In genomic region chr17:75495213-75495612, GRCm38 (mm10) we compare ENCODE assay signal across 23 mouse cellular contexts. TPM values are rescaled to one million over a fixed set of nuclear protein-coding genes. Genes with fewer than 3 reads are reported as not detected.
DNase-seq lines count a peak whose midpoint lies in the region; ATAC-seq and TF ChIP-seq lines count a peak whose summit lies in the region.
"Had no signal": no experiment of that assay in that cellular context is flagged by ENCODE, and none has a peak within 500 bp of the region (broad histone marks: within the 10 kb centered on the region; RNA-seq: fewer than 3 reads in every experiment).

No protein-coding gene starts in this region.

- in situ Hi-C loops in CH12.LX (cut with MboI; ENCODE audit: low pct_ligation_motif_present, low pct_unique_long_range_greater_than_20kb, low sequenced_read_pairs), result no loop called here

- H3K9ac ChIP-seq in lung, embryonic 16.5 days (ENCODE audit: low read length), result no peak overlapping the region
- no peak overlapping the region for H3K9ac ChIP-seq in lung, postnatal 0 days (replicated peaks; ENCODE audit: low read depth)
- no peak overlapping the region for H3K9ac ChIP-seq in CH12.LX (ENCODE audit: insufficient read depth, low read depth)

- no peaks in the 10 kb centered on the region for H3K36me3 ChIP-seq in lung, embryonic 16.5 days (ENCODE audit: control insufficient read depth, insufficient read depth, low read length)
- no peaks in the 10 kb centered on the region for H3K36me3 ChIP-seq in lung, postnatal 0 days (ENCODE audit: insufficient read depth, low read length)
- peaks cover 60 to 86% of the 10 kb centered on the region in 2 experiments for H3K36me3 ChIP-seq in CH12.LX (replicated peaks in 1 of 2; ENCODE audit: control insufficient read depth in 1 of 2, insufficient read depth in 1 of 2, low read length in 1 of 2)
- H3K36me3 ChIP-seq: G1E had no signal

- H3K9me3 ChIP-seq in lung, embryonic 16.5 days (ENCODE audit: control insufficient read depth, low read length), result no peaks in the 10 kb centered on the region
- H3K9me3 ChIP-seq in lung, postnatal 0 days (ENCODE audit: low read length), result no peaks in the 10 kb centered on the region
- no peaks in the 10 kb centered on the region for H3K9me3 ChIP-seq in CH12.LX (replicated peaks; ENCODE audit: low read length)

- dilution Hi-C loops in CH12.LX (cut with MboI; ENCODE audit: extremely low pct_ligation_motif_present, extremely low pct_unique_long_range_greater_than_20kb, low sequenced_read_pairs), result no loop called here

- 48% methylated on average over 4 of the region's 4 CpGs for WGBS in lung, embryonic 16.5 days
- 51% methylated on average over 4 of the region's 4 CpGs for WGBS in lung, postnatal 0 days

- H3K27me3 ChIP-seq in lung, embryonic 16.5 days (ENCODE audit: control insufficient read depth, insufficient read depth, low read depth, low read length), result no peaks in the 10 kb centered on the region
- H3K27me3 ChIP-seq in lung, postnatal 0 days (replicated peaks; ENCODE audit: insufficient read depth, low read length), result no peaks in the 10 kb centered on the region
- H3K27me3 ChIP-seq in CH12.LX (replicated peaks), result no peaks in the 10 kb centered on the region
- H3K27me3 ChIP-seq: Patski had no signal

- TF ChIP-seq CTCF in lung, postnatal 0 days (IDR thresholded peaks at IDR 0.05), result no peak
- no peak for TF ChIP-seq CTCF in CH12.LX (conservative IDR thresholded peaks at IDR 0.05 in 1 of 2, IDR thresholded peaks at IDR 0.05 in 1 of 2; ENCODE audit: low read depth in 2 of 2, low read length in 2 of 2)

- peak; percentile 64 for ATAC-seq in lung, embryonic 16.5 days (ENCODE audit: low read depth)
- ATAC-seq in lung, postnatal 0 days, result peak; percentile 54; the same call in 1 of the 2 replicates
- no peak for ATAC-seq in inflammation-experienced regulatory T-cells, adult 6 months
- ATAC-seq: activated CD4-positive, CD25-positive, alpha-beta regulatory T cell, adult 4 months; CD4-positive, CD25-positive, alpha-beta regulatory T cell, adult 4 months; Patski had no signal

- intact Hi-C loops in heart, postnatal 10 days (cut with DNase I), result loop anchor here (2.0 kb wide), 1 partner anchor 38 kb away; no protein-coding TSS in a partner anchor

- no peak overlapping the region for H3K4me3 ChIP-seq in lung, embryonic 16.5 days (ENCODE audit: low read length)
- no peak overlapping the region for H3K4me3 ChIP-seq in lung, postnatal 0 days (ENCODE audit: low read depth, low read length)
- H3K4me3 ChIP-seq in CH12.LX (replicated peaks in 1 of 3; ENCODE audit: low read depth in 2 of 3, low read length in 2 of 3, poor library complexity in 1 of 3), result no peak overlapping the region

- no peak for TF ChIP-seq EP300 in lung, postnatal 0 days (IDR thresholded peaks at IDR 0.05)
- TF ChIP-seq EP300 in CH12.LX (IDR thresholded peaks at IDR 0.05; ENCODE audit: low read length), result no peak

- H3K4me1 ChIP-seq in lung, embryonic 16.5 days (replicated peaks; ENCODE audit: control insufficient read depth, insufficient read depth, low read length), result no peaks in the 10 kb centered on the region
- no peaks in the 10 kb centered on the region for H3K4me1 ChIP-seq in lung, postnatal 0 days (ENCODE audit: insufficient read depth, low read depth, low read length)
- peaks cover 8 to 32% of the 10 kb centered on the region in 2 experiments for H3K4me1 ChIP-seq in CH12.LX (ENCODE audit: control insufficient read depth in 1 of 2, insufficient read depth in 2 of 2)

- peaks cover 14% of the 10 kb centered on the region for H3K79me2 ChIP-seq in CH12.LX (replicated peaks; ENCODE audit: control insufficient read depth, extremely low read depth, insufficient read depth, poor library complexity, severe bottlenecking)

- H3K27ac ChIP-seq in lung, embryonic 16.5 days (ENCODE audit: low read length), result no peak overlapping the region
- no peak overlapping the region for H3K27ac ChIP-seq in lung, postnatal 0 days (ENCODE audit: low read length)
- H3K27ac ChIP-seq in CH12.LX (ENCODE audit: insufficient read depth, low read depth), result peak overlapping the region; percentile 1; the same call in 1 of the 2 replicates

- no peak for TF ChIP-seq POLR2A in CH12.LX (IDR thresholded peaks at IDR 0.05; ENCODE audit: low read depth, low read length)

- TF ChIP-seq RAD21 in CH12.LX (IDR thresholded peaks at IDR 0.05; ENCODE audit: low read depth, low read length), result no peak

- no peak overlapping the region for H3K4me2 ChIP-seq in lung, embryonic 16.5 days (ENCODE audit: low read depth, low read length)
- no peak overlapping the region for H3K4me2 ChIP-seq in lung, postnatal 0 days (replicated peaks; ENCODE audit: low read depth, low read length)
- no peak overlapping the region for H3K4me2 ChIP-seq in CH12.LX (ENCODE audit: insufficient read depth, low read depth, poor library complexity, severe bottlenecking)

- peak; percentile 69 for DNase-seq in heart, adult 11 months
- DNase-seq in heart, postnatal 10 days, result no peak
- DNase-seq in lung, postnatal 14 days, result no peak
- no peak for DNase-seq in lung, postnatal 0 days (ENCODE audit: low spot score)
- no peak for DNase-seq in lung, postnatal 25 days (ENCODE audit: low spot score)
- DNase-seq in CH12.LX (ENCODE audit: extremely low read depth), result no peak
- DNase-seq: adrenal gland, adult 2 months; adrenal gland, adult 8-10 months; adrenal gland, postnatal 10 days; adrenal gland, postnatal 14 days; adrenal gland, postnatal 25 days; adrenal gland, postnatal 36 days; B cell, adult 2 months; cerebellum, adult 11 months; cerebellum, adult 11-12 months; cerebellum, adult 18-20 months had no signal

TF ChIP-seq in CH12.LX, 34 proteins besides CTCF, POLR2A, EP300 and RAD21:
- TF ChIP-seq TCF12 (IDR thresholded peaks at IDR 0.05; ENCODE audit: low read depth, low read length) (no peak), HCFC1 (IDR thresholded peaks at IDR 0.05; ENCODE audit: low read depth, low read length) (no peak), KAT2A (IDR thresholded peaks at IDR 0.05; ENCODE audit: insufficient replicate concordance, low read length) (no peak), MAX (IDR thresholded peaks at IDR 0.05; ENCODE audit: low read length) (no peak), ETS1 (conservative IDR thresholded peaks at IDR 0.05; ENCODE audit: low read depth, low read length) (no peak), BHLHE40 (IDR thresholded peaks at IDR 0.05; ENCODE audit: low read depth, low read length) (no peak), TBP (conservative IDR thresholded peaks at IDR 0.05; ENCODE audit: low read depth, low read length) (no peak), JUN (IDR thresholded peaks at IDR 0.05; ENCODE audit: insufficient read depth, low read depth, low read length) (no peak), SMC3 (IDR thresholded peaks at IDR 0.05; ENCODE audit: low read depth, low read length) (no peak), MYC (IDR thresholded peaks at IDR 0.05; ENCODE audit: low read depth, low read length) (no peak), POLR2AphosphoS2 (IDR thresholded peaks at IDR 0.05; ENCODE audit: low read depth, low read length) (no peak), JUND (conservative IDR thresholded peaks at IDR 0.05; ENCODE audit: low read depth, low read length) (no peak), MEF2A (IDR thresholded peaks at IDR 0.05; ENCODE audit: borderline replicate concordance, low read depth, low read length) (no peak), ZC3H11A (IDR thresholded peaks at IDR 0.05; ENCODE audit: low read depth, low read length) (no peak), CHD1 (IDR thresholded peaks at IDR 0.05; ENCODE audit: low read depth, low read length) (no peak), ZKSCAN1 (IDR thresholded peaks at IDR 0.05; ENCODE audit: borderline replicate concordance, low read depth, low read length) (no peak), NELFE (IDR thresholded peaks at IDR 0.05; ENCODE audit: low read depth, low read length) (no peak), CHD2 (IDR thresholded peaks at IDR 0.05; ENCODE audit: low read length) (no peak)
TF ChIP-seq in CH12.LX: peak in this region for 0.

RNA-seq across cellular contexts. Expression of gene Fam98a, which starts 56.5 kb away (rescaled TPM):
- total RNA-seq in heart, postnatal 10 days (2021), result 10 to 100 TPM; 35.9 to 38.4 TPM
- polyA plus RNA-seq in lung, embryonic 16.5 days (2015; fragmentation: Nextera tagmentation; extraction: Ambion mirVana), result 19.6 and 21.1 TPM in 2 replicates
- 11.6 and 11.8 TPM in 2 replicates for polyA plus RNA-seq in lung, postnatal 0 days (2015; fragmentation: Nextera tagmentation; extraction: Ambion mirVana)
- total RNA-seq in CH12.LX (2012; rRNA removed) (37.8 and 46.5 TPM in 2 replicates), CH12.LX (2014; rRNA removed) (32.6 and 36.0 TPM in 2 replicates)
- polyA plus RNA-seq in CH12.LX (2012; ENCODE audit: insufficient read length, low read depth), result 92.0 and 93.1 TPM in 2 replicates
- 10 to 100 TPM; 10.5 to 13.6 (median 12.5) TPM for polyA plus RNA-seq in inflammation-experienced regulatory T-cells, adult 6 months (2017; shearing (Covaris generic))

RNA-seq across cellular contexts. Expression of gene Rasgrp3, which starts 59.5 kb away (rescaled TPM):
- total RNA-seq in heart, postnatal 10 days (2021), result 10 to 100 TPM; 46.1 to 67.9 TPM
- 31.4 and 34.3 TPM in 2 replicates for polyA plus RNA-seq in lung, embryonic 16.5 days (2015; fragmentation: Nextera tagmentation; extraction: Ambion mirVana)
- 32.1 and 36.3 TPM in 2 replicates for polyA plus RNA-seq in lung, postnatal 0 days (2015; fragmentation: Nextera tagmentation; extraction: Ambion mirVana)
- total RNA-seq in CH12.LX (2012; rRNA removed) (79.6 and 115 TPM in 2 replicates), CH12.LX (2014; rRNA removed) (164 and 166 TPM in 2 replicates)
- polyA plus RNA-seq in CH12.LX (2012; ENCODE audit: insufficient read length, low read depth), result 161 and 162 TPM in 2 replicates
- 1 to 10 TPM in 1 of 3 experiments, under 1 TPM in 1, not detected in 1; 0.65 to 1.3 TPM for polyA plus RNA-seq in inflammation-experienced regulatory T-cells, adult 6 months (2017; shearing (Covaris generic))
- total RNA-seq: MEL had no signal
- polyA plus RNA-seq: G1E had no signal

Comparison
In these comparisons a context has a peak if more than half of its experiments do, and no peak if none do; other contexts are left out.
1. RNA of gene Rasgrp3, which starts 59.5 kb away (polyA plus RNA-seq): 161 to 162 TPM in CH12.LX, 31.4 to 34.3 TPM in lung, embryonic 16.5 days and 32.1 to 36.3 TPM in lung, postnatal 0 days; 0.65 to 1.3 TPM in inflammation-experienced regulatory T-cells, adult 6 months; every median in the first group is over 10 times any median in the second.